Mouse (Mus musculus) ES-E14 (cell line): ENCODE measurements around the gene Kcnj9. TPM values are rescaled to one million over a fixed set of nuclear protein-coding genes. Genes with fewer than 3 reads are reported as not detected.

Source experiments
- DNase-seq: peaks from one replicate; pipeline ENCODE4 v3.0.0-alpha.2; 2013; ENCODE audit warnings: low read depth, low spot score
- H3K27ac ChIP-seq: 2 replicates; pipeline ENCODE4 v1.5.1; 2012; ENCODE audit warnings: low read depth, mild to moderate bottlenecking, low read length, moderate library complexity, mixed read lengths; ENCODE audit not compliant: poor library complexity, insufficient read depth, severe bottlenecking
- H3K36me3 ChIP-seq: 2 replicates; pipeline ENCODE4 v1.6.1; 2012; ENCODE audit warnings: mild to moderate bottlenecking, low read length, moderate library complexity, mixed read lengths; ENCODE audit not compliant: control insufficient read depth, poor library complexity, insufficient read depth, severe bottlenecking
- H3K4me1 ChIP-seq, 2 experiments: fragments of 150-350 bp in 1 of 2; sonication (generic) in 1 of 2; 2 replicates each; pipeline ENCODE4 v1.6.1; 2012; ENCODE audit warnings: low read length in 2 of 2, mild to moderate bottlenecking in 1 of 2, mixed read lengths in 1 of 2; ENCODE audit not compliant: control insufficient read depth in 2 of 2, insufficient read depth in 2 of 2, poor library complexity in 1 of 2
- H3K4me3 ChIP-seq, 2 experiments: fragments of 150-350 bp in 1 of 2; sonication (generic) in 1 of 2; 2 replicates each; pipeline ENCODE4 v1.5.1; 2012; ENCODE audit warnings: low read length in 2 of 2, low read depth in 1 of 2, mild to moderate bottlenecking in 1 of 2, mixed read lengths in 1 of 2; ENCODE audit not compliant: insufficient read depth in 1 of 2, poor library complexity in 1 of 2, severe bottlenecking in 1 of 2
- H3K9ac ChIP-seq: 2 replicates; pipeline ENCODE4 v1.6.1; 2012; ENCODE audit warnings: low read depth, mild to moderate bottlenecking, low read length, mixed read lengths; ENCODE audit not compliant: poor library complexity, insufficient read depth, severe bottlenecking
- H3K9me3 ChIP-seq: fragments of 150-350 bp; sonication (generic); 2 replicates; pipeline ENCODE4 v1.6.1; 2012; ENCODE audit warnings: low read depth, mild to moderate bottlenecking, low read length; ENCODE audit not compliant: control insufficient read depth, insufficient read depth
- CHD2 ChIP-seq: IDR thresholded peaks from 2 replicates; pipeline ENCODE4 v1.6.1; 2014; ENCODE audit warnings: mild to moderate bottlenecking, low read depth, low read length, inconsistent platforms
- HCFC1 ChIP-seq: IDR thresholded peaks from 2 replicates; pipeline ENCODE4 v1.6.1; 2012; ENCODE audit warnings: low read length, inconsistent platforms, borderline replicate concordance; ENCODE audit not compliant: insufficient read depth
- MAFK ChIP-seq: IDR thresholded peaks from 2 replicates; pipeline ENCODE4 v1.6.1; 2014; ENCODE audit warnings: mild to moderate bottlenecking, low read depth, low read length, inconsistent platforms; ENCODE audit not compliant: insufficient read depth
- ZC3H11A ChIP-seq: IDR thresholded peaks from 2 replicates; pipeline ENCODE4 v1.6.1; 2012; ENCODE audit warnings: low read depth, mild to moderate bottlenecking, inconsistent platforms, low read length, borderline replicate concordance
- ZNF384 ChIP-seq: IDR thresholded peaks from 2 replicates; pipeline ENCODE4 v1.6.1; 2012; ENCODE audit warnings: low read depth, low read length, inconsistent platforms
- in situ Hi-C, 2 experiments: fragments of 600-800 bp; cut with MboI; formaldehyde crosslinking; loops; one replicate each; pipeline ENCODE4 v1.15.1; 2025; ENCODE audit warnings: low sequenced_read_pairs in 2 of 2, inconsistent platforms in 1 of 2; ENCODE audit not compliant: unreplicated experiment in 2 of 2
- total RNA-seq: library from RNA; depleted of rRNA; stranded (reverse); fragments of 300-350 nt; gene quantifications from 2 replicates; pipeline ENCODE4 v1.2.3, GENCODE M21; 2012

The Kcnj9 gene
- total RNA-seq, 1 experiment = 1.2 TPM

DNA sequence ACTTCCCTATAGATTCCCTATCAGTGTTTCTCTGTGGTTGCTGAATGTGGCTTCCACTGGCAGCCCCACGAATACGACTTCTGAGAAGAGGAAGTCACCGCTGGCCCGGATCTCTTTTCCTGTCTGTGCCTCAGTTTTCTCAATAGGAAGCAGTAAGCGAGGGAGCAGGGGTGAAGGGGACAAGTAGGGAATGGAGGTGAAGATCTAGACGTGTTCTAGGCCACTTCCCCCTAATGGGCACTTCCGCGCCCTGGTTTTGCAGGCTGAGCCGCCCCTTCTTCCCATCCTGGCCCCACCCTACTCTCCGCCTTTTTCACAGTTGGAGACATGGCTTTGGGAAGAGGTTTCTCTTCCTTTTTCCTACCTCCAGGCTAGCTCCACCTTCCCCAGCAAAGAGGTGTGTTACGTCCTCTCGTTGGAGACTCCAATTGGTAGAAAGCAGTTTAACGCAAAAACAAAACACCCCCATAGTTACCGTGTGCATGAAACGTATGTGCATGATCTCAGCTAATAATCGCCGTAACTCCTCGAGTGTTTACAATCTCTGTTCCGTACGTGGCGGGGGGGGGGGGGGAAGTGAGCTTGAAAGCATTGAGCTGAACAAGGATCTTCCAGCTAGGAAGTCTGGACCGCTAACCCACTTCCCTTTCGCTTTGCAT lies 17.7 kb downstream of the Kcnj9 start:
- in situ Hi-C loops = loop anchor here in 1 of 2 experiments (10.0 kb wide), 1 partner anchor 167 kb away; the partner anchor contains the start of gene Dcaf8
- Histone ChIP-seq H3K4me1 (peaks cover 0 to 16% of the 10 kb centered on the region in 2 experiments; a peak in 2 of 4 replicates), H3K36me3 (peaks cover 3% of the 10 kb centered on the region; the same call in 1 of the 2 replicates), H3K9ac (peak overlapping the region; percentile 52; the same call in 1 of the 2 replicates), H3K9me3 (no peaks in the 10 kb centered on the region), H3K4me3 (peak overlapping the region; percentile 67 to 72), H3K27ac (no peak overlapping the region)
- DNase-seq = peak; percentile 85
- no peak for TF ChIP-seq CHD2
- no peak for TF ChIP-seq ZNF384
- TF ChIP-seq MAFK = no peak
- TF ChIP-seq HCFC1 = no peak
- no peak for TF ChIP-seq ZC3H11A

GRCm38 (mm10) chr1:172309699-172310398 lies 19.3 kb downstream of the Kcnj9 start:
- peak overlapping the region; percentile 50; the same call in 1 of the 2 replicates for H3K9ac ChIP-seq
- TF ChIP-seq CHD2 (no peak), ZC3H11A (peak; percentile 49; the same call in 1 of the 2 replicates)
- peak; percentile 96 for DNase-seq
- no peak overlapping the region; the same call in 1 of the 2 replicates for H3K27ac ChIP-seq
- H3K36me3 ChIP-seq = no peaks in the 10 kb centered on the region
- in situ Hi-C loops = loop anchor here in 1 of 2 experiments (10.0 kb wide), 1 partner anchor 165 kb away; the partner anchor contains the start of gene Dcaf8
- H3K4me3 ChIP-seq = no peak overlapping the region
- no peaks in the 10 kb centered on the region for H3K9me3 ChIP-seq
- H3K4me1 ChIP-seq = peaks cover 0 to 14% of the 10 kb centered on the region in 2 experiments; a peak in 2 of 4 replicates

GRCm38 (mm10) chr1:172308409-172308808 lies 20.7 kb downstream of the Kcnj9 start:
- TF ChIP-seq ZC3H11A = no peak
- TF ChIP-seq MAFK = no peak
- TF ChIP-seq CHD2 = no peak
- no peak for TF ChIP-seq HCFC1
- no peak for TF ChIP-seq ZNF384
- in situ Hi-C loops = no loop called here
- Histone ChIP-seq H3K4me1 (peaks cover 0 to 15% of the 10 kb centered on the region in 2 experiments; a peak in 2 of 4 replicates), H3K9me3 (no peaks in the 10 kb centered on the region), H3K4me3 (no peak overlapping the region), H3K27ac (no peak overlapping the region), H3K36me3 (no peaks in the 10 kb centered on the region), H3K9ac (no peak overlapping the region)
- DNase-seq = no peak

- no peak for DNase-seq
Measured at GRCm38 (mm10) chr1:172307936-172308335, 21.2 kb downstream of the Kcnj9 start.

More at GRCm38 (mm10) chr1:172307936-172308335, 21.2 kb downstream of the Kcnj9 start:
- H3K27ac ChIP-seq = no peak overlapping the region
- TF ChIP-seq MAFK (no peak), ZC3H11A (no peak), CHD2 (no peak), HCFC1 (no peak), ZNF384 (no peak)
- no peaks in the 10 kb centered on the region for H3K9me3 ChIP-seq
- no peaks in the 10 kb centered on the region for H3K36me3 ChIP-seq
- H3K4me3 ChIP-seq = no peak overlapping the region
- H3K9ac ChIP-seq = no peak overlapping the region
- in situ Hi-C loops = no loop called here
- H3K4me1 ChIP-seq = peaks cover 0 to 20% of the 10 kb centered on the region in 2 experiments; a peak in 2 of 4 replicates
